Mouse (Mus musculus) heart, postnatal 10 days (tissue): ENCODE results near the gene Mgat4c. TPM values are rescaled to one million over a fixed set of nuclear protein-coding genes. Genes with fewer than 3 reads are reported as not detected.
"Not testable (repeated sequence)": the region's sequence is repeated elsewhere in the genome, so short reads cannot be mapped to it uniquely, and the experiment has no call there.

Experiments used
- DNase-seq, 2 experiments: peaks; one replicate each; pipeline ENCODE4 v3.0.0; 2021
- intact Hi-C: fragments of 180-260 bp; cut with DNase I; formaldehyde crosslinking; loops from one replicate; pipeline ENCODE4 v1.15.1; 2025
- total RNA-seq, 2 experiments: library from RNA; stranded (reverse); gene quantifications; 2 replicates each; pipeline ENCODE4 v1.2.3; 2021

Gene Mgat4c
- total RNA-seq, 2 experiments from 2014 or later: not detected

DNA sequence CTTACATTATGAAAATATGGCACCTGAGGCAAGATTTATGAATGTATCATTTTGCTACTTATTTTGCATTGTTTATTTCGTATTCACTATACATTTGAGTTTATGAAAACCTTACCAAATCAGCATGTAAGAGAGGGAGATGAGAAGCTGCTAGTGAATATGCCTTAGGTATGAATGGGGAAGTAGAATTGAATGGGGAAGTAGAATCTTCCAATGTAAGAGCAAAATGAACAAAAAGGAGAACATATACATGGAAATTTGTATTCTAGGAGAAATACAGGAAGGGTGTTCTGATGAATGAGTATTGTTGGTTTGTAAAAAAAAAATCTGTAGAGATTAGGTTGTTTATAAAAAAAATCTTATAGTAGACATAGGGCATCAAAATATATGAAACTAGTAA, 441.9 kb downstream of the Mgat4c start:
- intact Hi-C loops: no loop called here
- DNase-seq: no peak

DNA sequence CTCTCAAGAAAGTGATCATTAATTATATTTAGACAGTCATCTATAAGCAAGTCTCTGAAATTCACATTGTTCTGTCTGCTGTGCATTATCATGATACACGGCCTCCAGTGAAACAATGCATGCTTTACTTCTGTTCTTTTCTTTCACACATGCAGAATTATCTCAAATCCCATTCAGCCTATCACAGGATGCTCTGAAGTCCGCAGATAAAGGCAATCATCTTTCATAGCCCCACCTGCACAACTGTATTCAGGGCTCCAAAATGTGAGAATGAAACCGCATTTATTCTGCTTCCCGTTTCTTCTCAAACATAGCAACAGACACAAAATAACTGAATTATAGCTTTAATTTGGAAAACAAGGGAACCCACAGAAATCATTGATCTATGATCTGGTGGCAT, 446.1 kb downstream of the Mgat4c start:
- intact Hi-C loops: no loop called here

DNA sequence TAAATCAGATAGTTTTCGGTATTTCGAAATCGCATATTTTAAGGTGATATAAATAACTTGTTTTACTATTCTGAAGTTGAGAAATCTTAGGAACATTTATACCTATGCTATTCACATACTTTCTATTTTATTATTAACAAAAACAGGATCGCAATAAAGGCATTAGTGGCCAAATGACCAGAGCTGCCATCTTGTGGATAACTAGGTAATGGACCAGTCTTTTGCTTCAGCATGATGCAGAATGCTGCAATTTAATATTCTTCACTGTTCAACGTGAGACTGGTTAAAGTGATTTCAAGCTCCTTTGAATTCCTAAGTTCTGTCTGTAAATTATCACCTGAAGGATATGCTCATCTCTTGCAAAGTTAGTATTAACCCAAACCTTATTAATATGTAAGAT, 473.6 kb downstream of the Mgat4c start:
- DNase-seq: no peak
- intact Hi-C loops: loop anchor here (5.0 kb wide), 1 partner anchor 1413 kb away; no protein-coding TSS in a partner anchor

More for the DNA sequence above, 446.1 kb downstream of the Mgat4c start:
- DNase-seq: no peak

DNA sequence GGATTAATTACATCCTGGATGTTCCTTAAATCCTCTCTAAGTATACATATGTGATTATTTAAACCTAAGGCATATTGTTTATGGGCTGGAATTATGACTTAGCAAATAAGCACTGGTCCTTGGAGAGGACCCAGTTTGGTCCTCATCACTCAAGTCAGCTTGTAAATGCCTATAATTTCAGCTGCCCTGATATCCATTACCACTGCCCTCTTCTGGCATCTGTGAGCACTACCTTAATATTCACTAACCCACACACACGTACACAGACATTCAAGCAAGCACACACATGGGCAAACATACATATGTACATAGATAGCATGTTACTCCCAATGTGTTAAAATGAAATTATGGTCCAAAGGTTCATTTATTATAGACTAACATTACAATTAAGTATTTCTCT, 474.6 kb downstream of the Mgat4c start:
- DNase-seq: no peak

DNA sequence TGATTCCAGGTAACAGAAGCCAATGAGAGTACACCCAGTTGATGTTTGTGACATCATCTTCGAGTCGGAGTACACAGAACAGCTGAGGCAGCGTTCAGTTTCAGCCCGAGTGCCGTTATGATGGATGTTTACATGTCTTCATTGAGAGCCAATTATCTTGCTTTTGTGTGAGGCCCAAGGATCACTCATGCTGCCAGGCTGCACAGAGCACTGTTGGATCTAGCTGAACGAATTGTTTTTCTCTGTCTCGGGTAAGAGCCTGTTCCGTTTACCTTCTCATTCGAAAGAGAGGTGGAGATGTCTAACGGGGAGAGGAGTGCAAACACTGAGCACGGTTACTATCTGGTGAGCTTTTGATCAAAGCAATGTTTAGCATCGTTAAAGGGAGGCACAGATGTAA, 477.5 kb downstream of the Mgat4c start:
- intact Hi-C loops: no loop called here
- DNase-seq: no peak

More for the DNA sequence above, 474.6 kb downstream of the Mgat4c start:
- intact Hi-C loops: no loop called here

DNA sequence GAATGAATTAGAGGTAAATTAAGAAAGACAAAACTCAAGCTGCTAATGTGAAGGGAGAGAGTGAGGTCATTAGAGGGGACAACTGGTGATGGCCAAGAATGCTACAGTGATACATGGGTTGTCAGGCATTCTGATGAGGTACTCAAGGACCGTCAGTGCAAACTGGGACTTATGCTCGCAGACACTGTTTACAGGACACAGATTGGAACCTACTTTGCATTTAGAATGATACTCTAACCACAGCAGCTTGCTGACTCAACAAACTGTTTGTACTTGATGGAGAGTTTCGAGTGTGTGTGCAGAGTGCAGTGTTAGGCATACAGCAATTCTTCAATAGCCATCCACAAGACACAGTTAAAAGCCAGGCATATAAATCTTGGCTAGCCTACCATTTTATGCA, 503.4 kb downstream of the Mgat4c start:
- intact Hi-C loops: no loop called here
- no peak for DNase-seq

DNA sequence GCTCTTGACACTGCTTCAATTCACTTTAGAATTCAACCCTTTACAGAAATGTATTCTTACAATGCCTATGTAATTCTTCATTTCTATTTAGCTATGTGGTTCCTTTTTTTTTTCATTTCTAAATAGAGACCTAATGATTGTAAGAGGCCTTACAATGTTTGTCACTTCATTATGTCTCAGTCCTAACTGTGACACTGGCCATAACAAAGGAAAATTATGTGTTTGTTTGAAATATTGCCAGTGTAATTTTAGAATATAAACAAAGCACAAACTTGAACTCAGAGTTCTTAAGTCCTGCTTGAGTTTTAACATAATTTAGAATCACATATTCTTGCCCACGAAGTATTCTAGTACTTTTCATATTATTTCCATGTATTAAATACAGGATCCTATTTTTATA, 510.4 kb downstream of the Mgat4c start:
- intact Hi-C loops: no loop called here
- DNase-seq: no peak

DNA sequence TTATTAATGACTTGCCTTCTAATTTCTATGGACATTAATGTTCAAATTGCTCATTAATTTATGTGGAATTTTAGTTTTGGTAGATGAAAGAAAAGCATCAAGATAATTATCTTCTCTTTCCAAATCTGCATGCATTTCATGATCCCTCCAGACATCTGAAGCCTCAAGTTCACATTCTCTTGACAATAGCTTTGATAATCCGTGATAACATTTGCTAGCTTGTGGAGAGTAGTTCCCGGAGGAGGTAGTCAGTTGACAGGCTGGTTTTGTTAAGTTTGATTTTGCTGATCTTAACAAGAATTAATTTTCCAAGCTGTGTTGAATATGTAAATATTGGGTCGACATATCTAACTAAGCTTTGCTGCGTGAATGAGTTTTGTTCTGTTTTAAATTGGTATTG, 515.6 kb downstream of the Mgat4c start:
- no peak for DNase-seq
- intact Hi-C loops: no loop called here

DNA sequence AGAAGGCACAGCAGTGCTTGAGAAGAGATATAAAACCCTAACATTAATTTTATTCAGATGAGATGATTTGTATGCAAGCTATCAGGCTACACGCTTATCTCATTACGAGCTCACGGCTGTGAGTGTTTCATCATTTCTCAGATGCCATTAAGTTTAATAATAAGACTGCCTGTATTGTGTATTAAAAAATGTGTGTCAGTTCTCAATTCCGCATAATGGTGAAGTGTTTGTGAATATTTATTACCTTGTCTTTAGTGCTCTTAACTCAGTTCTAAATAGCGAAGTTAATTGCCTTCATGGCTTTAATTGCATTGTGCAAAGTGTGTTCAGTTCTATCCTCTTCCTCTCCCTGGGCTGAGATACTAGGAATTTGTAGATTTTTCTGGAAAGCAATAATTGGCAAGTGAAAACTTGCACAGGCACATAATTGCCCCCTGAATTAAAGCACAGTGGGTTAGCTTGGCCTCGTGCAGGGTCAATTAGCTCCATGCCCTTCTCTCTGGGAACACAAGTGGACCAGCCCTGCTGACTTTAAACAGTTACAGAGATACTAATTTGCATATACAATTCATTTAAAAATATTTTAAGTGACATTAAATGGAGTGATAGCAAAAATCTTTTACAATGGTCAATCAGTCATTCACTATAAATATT, 557.4 kb downstream of the Mgat4c start:
- no peak for DNase-seq
- intact Hi-C loops: no loop called here

DNA sequence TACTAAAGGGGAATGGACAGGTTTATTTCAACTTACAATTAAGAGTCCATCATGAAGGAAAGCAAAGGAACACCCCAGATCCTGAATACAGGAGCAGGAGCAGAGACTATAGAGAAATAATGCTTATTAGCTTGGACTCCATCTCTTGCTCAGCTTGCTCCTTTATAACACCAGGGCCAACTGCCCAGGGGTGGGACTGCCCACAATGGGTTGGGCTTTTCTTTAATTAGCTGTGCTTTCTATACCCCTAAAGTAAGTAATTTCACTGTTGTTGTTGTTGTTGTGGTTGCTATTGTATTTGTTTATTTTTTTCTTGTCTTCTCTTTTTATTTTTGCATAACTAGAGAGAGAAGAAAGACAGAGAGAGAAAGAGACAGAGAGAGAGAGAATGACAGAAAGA, 562.6 kb downstream of the Mgat4c start:
- no peak for DNase-seq
- intact Hi-C loops: no loop called here

DNA sequence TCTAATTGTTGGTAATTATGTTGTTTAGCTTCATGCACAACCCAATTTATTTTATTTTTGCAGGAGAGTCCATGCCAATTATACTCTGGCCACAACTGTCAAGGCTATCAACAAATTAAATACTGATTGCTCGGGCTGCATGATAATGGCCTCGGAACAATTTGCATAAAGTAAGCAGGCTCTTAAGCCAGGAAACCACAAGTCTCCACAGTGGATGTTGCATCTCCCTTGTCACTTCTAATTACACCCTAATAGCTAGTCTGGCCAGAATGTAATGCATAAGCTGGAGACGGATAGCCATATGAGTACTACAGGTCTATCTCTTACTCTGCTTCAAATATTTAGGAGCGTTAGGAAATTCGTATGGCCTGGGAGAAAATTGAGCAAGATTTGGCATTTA, 563.3 kb downstream of the Mgat4c start:
- DNase-seq: no peak
- intact Hi-C loops: no loop called here

DNA sequence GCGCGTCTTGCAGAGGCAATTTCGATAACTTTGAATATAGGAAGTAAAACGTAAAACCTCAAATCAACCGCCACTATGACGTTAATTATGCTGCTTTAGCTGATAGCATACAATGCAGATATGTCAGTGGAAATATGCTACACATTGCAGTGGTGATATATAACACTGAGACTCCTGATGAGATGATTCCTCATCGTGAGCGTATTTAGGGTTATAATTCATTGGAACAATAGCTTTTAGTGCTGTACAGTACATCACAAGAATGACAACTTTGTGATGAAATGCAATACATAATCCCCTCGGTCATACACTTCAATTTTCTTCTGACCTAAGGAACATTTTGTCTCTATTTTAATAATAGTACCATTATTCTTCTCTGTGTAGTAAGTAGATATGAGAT, 564.0 kb downstream of the Mgat4c start:
- no peak for DNase-seq

DNA sequence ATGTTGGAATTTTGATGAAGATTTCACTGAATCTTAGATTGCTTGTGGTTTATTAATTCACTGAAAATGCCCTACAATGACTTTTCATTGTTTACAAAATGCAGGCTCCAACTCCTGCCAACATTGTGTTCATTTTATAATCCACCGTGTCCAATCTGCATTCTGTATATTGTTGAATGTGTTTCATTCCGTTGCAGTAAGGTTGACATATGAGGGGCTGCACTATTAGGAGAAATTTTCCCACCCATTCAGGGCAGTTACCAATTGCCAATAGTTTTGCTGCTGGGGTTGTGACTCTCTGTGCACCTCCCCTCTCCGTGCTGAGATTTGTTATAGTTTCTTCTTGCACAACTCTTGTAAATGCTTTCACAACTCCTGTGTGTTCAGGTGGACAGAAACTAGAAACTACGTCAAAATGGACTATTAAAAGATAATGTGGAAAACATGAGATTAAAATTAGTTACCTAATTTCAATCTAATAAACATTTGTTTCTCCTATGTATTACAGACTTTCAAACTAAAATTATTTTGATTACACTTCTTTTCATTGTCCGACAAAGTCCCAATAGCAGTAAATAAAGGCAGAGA, 627.7 kb downstream of the Mgat4c start:
- DNase-seq: no peak
- intact Hi-C loops: no loop called here

More for the DNA sequence above, 564.0 kb downstream of the Mgat4c start:
- intact Hi-C loops: no loop called here

DNA sequence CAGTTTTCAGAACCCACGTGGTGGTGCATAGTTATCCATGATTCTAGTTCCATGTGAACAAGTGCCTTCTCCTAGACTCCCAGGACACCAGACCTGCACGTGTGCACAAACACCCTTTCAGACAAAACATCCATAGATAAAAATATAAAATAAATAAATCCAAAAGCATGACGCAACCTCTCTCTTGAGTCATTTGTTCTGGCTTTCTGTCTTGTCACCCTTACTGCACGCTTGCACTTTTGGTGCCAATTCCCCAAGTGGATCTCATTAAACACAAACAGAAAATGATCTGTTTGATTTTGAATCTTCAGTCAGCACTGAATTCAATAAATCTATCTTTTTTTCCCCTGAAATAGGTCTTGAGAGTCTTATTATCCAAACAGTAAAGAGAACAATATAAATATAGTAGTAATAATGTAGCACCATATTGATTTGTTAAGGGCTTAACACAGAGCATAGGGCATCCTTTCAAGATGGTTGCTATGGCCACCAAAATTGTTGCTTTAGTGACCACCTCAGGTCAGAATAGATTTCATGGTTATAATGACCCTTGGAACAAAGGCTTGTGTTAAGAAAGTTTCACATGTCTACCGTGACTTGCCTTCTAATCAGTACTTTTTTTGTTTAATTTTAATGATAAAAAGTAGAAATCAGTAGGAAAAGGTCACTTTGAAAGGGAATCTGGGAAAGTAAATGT, 684.5 kb downstream of the Mgat4c start:
- DNase-seq: no peak
- intact Hi-C loops: no loop called here

DNA sequence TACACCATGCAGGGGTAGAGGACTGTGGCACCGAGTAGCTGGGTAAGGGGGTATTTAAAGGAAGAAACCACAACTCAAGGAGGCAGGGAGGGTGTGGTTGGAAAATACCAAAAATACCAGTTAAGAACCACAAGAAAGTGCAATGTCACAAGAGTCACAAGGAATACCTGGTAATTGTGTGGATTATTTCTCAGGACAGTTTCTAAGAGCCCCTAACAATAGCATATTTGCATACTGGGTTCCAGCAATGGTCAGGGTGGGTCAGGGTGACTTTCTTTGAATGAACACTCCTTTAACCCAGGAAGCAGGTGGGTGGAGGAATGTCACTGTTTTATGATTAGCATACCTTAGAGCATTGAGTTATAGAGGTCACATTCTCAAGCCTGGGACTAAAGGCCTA, 689.3 kb downstream of the Mgat4c start:
- intact Hi-C loops: no loop called here
- DNase-seq: no peak

DNA sequence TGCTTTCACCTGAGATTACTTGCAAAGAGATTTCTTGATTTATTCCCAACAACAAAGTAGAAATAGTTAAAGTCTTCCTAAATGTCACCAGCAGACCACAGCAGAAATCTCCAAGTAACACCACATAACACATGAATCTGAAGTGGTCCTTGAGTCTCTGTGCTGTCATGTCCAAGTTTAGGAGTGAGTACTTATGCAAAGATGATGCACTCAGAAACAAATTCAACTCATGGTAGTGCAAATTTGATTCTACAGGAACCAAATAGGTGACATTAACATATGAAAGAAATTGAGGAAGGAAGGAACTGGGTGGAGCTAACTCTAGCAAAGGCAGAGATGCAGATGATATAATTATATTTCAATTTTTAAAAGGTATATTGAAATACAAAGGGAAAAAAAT, 690.8 kb downstream of the Mgat4c start:
- DNase-seq: no peak
- intact Hi-C loops: no loop called here

DNA sequence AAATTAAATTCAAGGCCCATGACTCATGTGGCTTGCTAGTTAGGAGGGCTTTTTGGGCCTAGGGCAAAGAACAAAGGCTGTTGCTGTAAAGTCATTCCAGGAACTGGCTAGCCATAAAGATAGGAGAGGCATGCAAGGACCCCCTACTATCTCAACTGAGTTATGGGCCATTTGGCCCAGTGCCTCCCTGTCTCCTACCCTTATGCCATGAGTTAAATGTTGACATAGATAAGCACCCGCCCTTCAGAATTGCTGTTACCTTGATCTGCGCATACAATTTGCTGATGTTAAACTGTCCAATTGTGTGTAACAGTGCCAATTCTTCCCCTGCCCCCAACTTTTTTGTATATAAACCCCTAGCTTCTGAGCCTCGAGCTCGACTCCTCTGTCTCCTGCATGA, 692.8 kb downstream of the Mgat4c start:
- no peak for DNase-seq
- intact Hi-C loops: no loop called here

DNA sequence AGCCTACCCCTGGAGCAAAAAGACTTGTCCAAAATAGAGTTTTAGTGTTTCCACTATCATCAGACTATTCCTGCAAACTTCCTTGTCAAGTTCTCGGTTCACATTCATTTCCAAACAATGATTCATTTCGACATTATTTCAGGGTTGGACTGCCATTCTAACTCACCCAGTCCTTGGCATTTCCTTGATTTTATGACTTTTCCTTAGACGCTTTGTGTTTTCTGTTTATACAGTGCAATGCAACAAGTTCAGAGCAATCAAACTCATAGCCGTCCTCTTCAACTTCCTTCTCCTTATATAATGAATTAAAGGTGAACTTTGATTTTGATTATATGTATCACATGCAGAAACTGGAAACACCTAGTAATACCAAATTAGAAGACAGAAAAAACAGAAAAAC, 696.1 kb downstream of the Mgat4c start:
- intact Hi-C loops: no loop called here
- DNase-seq: no peak

DNA sequence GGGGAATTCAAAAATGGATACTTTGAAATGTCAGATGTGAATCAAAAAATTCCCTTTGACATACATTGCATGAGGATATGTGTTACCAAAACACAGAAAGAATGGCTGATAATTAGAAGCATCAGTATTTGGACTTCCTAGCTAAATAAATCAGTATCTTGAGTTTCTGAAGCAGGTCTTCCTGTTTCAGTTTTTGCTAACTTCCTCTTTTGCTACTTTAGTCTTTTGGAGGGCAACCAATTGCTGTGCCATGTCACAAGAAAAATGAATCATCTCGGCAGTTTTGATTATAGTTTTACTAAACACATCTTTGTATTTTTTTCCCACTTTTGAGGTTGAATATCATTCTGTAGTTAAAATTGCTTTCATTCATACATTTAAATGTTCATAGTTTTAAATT, 707.9 kb downstream of the Mgat4c start:
- no peak for DNase-seq
- intact Hi-C loops: no loop called here

DNA sequence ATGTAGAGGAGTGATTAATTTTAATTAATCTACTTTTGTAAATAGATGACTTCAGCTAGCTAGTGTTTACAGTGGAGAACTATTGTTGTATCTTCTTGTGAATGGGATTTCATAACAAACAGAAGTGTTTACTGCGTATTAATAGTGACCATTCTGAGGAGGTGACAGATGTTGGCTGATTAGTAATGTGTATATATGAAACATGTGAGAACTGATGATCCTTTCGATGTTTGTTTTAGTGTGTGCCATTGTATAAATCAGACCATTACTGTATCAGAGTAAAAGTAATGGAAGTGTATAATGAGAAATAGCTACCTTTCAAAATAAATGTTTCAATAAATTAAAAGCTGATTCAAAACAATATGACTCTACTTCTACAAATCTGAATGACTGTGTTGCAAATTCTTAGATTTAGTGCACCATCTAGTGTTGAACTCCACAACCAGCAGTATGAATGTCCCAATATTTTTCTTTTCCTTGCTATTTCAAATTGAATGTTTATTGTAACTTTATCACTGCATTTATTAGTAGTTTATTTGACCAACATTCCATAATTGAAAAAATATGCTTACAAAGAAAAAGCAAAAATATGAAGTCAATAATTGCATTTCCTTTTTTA, 736.5 kb downstream of the Mgat4c start:
- intact Hi-C loops: loop anchor here (5.0 kb wide), 1 partner anchor 1675 kb away; no protein-coding TSS in a partner anchor
- no peak for DNase-seq

DNA sequence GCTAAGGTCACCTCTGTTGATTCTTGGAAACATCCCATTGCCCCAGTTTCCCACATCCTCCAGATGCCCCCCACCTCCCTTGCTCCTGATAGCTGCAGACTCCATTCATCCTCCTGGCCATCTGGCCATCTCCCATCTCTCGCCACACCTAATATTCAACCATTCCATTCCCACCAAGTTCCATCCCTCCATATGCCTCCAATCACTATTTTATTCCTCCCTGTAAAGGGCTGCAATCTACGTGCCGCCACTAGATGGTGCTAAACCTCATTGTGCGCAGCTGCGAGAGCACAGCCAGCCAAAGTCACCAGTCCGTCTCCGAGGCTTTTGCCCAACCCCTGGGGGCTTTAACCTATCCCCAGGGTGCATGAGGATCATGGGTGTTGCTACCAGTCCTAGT, 753.8 kb downstream of the Mgat4c start:
- intact Hi-C loops: not testable (repeated sequence)
- peak; percentile 15 to 37 for DNase-seq

DNA sequence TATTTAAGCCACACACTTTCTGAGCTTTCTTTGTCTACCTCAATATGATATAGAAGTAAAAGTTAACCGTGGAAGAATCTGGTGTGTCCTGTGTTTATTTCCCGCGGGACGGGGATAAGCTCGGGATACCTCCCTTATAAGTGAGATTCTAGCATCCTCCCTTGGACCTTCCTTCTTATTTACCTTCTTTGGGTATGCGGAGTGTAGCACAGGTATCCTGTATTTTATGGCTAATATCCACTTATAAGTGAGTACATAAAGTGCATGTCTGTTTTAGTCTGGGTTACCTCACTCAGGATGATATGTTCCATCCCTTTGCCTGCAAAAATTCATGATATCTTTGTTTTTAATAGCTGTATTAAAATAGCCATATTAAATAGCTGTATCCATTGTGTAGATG, 754.2 kb downstream of the Mgat4c start:
- DNase-seq, intact Hi-C loops: not testable (repeated sequence)
